Mouse (Mus musculus): ENCODE measurements around the gene S100pbp. TPM values are rescaled to one million over a fixed set of nuclear protein-coding genes. Genes with fewer than 3 reads are reported as not detected.
A peak's percentile ranks its signal among the peaks of the same experiment; 100 is the strongest.

S100pbp gene
- polyA plus RNA-seq, 1 experiment from 2014 or later, result 6.9 TPM

GRCm38 (mm10) chr4:129128582-129129338 lies 60.8 kb downstream of the S100pbp start:
- Histone ChIP-seq H3K9ac (ENCODE audit: low read depth, low read length) (no peak overlapping the region), H3K4me1 (replicated peaks; ENCODE audit: control insufficient read depth, insufficient read depth, low read length) (peaks cover 4% of the 10 kb centered on the region), H3K9me3 (ENCODE audit: control insufficient read depth) (no peaks in the 10 kb centered on the region), H3K4me3 (ENCODE audit: low read depth, low read length) (no peak overlapping the region), H3K27ac (ENCODE audit: low read depth, low read length) (no peak overlapping the region), H3K4me2 (replicated peaks; ENCODE audit: low read depth) (0 out of 2 replicates have a peak overlapping the region, but pooled peaks have one; percentile 55), H3K27me3 (replicated peaks; ENCODE audit: control insufficient read depth, insufficient read depth, low read length) (peaks cover 4% of the 10 kb centered on the region; the same call in 1 of the 2 replicates), H3K36me3 (ENCODE audit: control insufficient read depth, insufficient read depth) (no peaks in the 10 kb centered on the region)
- 52% methylated on average over 13 of the region's 13 CpGs for WGBS
- 0 out of 2 replicates have a peak, but pooled peaks have one; percentile 23 for ATAC-seq
- no peak for TF ChIP-seq CTCF (IDR thresholded peaks at IDR 0.05; ENCODE audit: low read depth)

- ATAC-seq, result no peak
- 10% methylated on average over 19 of the region's 19 CpGs for WGBS
- peaks cover 25% of the 10 kb centered on the region for H3K27me3 ChIP-seq (replicated peaks; ENCODE audit: control insufficient read depth, insufficient read depth, low read length)
- 0 out of 2 replicates have a peak overlapping the region, but pooled peaks have one; percentile 5 for H3K4me3 ChIP-seq (ENCODE audit: low read depth, low read length)
- H3K9me3 ChIP-seq (ENCODE audit: control insufficient read depth), result no peaks in the 10 kb centered on the region
- H3K4me2 ChIP-seq (replicated peaks; ENCODE audit: low read depth), result peak overlapping the region; percentile 50
- no peak for TF ChIP-seq CTCF (IDR thresholded peaks at IDR 0.05; ENCODE audit: low read depth)
- no peak overlapping the region for H3K9ac ChIP-seq (ENCODE audit: low read depth, low read length)
- H3K27ac ChIP-seq (ENCODE audit: low read depth, low read length), result no peak overlapping the region
- no peaks in the 10 kb centered on the region for H3K36me3 ChIP-seq (ENCODE audit: control insufficient read depth, insufficient read depth)
- H3K4me1 ChIP-seq (replicated peaks; ENCODE audit: control insufficient read depth, insufficient read depth, low read length), result peaks cover 4% of the 10 kb centered on the region
Measured at GRCm38 (mm10) chr4:129125736-129126451, 63.6 kb downstream of the S100pbp start.

GRCm38 (mm10) chr4:129124652-129125146 lies 64.8 kb downstream of the S100pbp start:
- no peak for ATAC-seq
- WGBS, result 4% methylated on average over 13 of the region's 13 CpGs
- Histone ChIP-seq H3K4me2 (replicated peaks; ENCODE audit: low read depth) (0 out of 2 replicates have a peak overlapping the region, but pooled peaks have one; percentile 7), H3K4me1 (replicated peaks; ENCODE audit: control insufficient read depth, insufficient read depth, low read length) (peaks cover 4% of the 10 kb centered on the region; the same call in 1 of the 2 replicates), H3K9ac (ENCODE audit: low read depth, low read length) (no peak overlapping the region), H3K27me3 (replicated peaks; ENCODE audit: control insufficient read depth, insufficient read depth, low read length) (peaks cover 36% of the 10 kb centered on the region), H3K27ac (ENCODE audit: low read depth, low read length) (no peak overlapping the region), H3K36me3 (ENCODE audit: control insufficient read depth, insufficient read depth) (no peaks in the 10 kb centered on the region), H3K4me3 (ENCODE audit: low read depth, low read length) (no peak overlapping the region), H3K9me3 (ENCODE audit: control insufficient read depth) (no peaks in the 10 kb centered on the region)
- no peak for TF ChIP-seq CTCF (IDR thresholded peaks at IDR 0.05; ENCODE audit: low read depth)

- no peaks in the 10 kb centered on the region for H3K36me3 ChIP-seq (ENCODE audit: control insufficient read depth, insufficient read depth)
- H3K4me2 ChIP-seq (replicated peaks; ENCODE audit: low read depth), result no peak overlapping the region
- peaks cover 36% of the 10 kb centered on the region for H3K27me3 ChIP-seq (replicated peaks; ENCODE audit: control insufficient read depth, insufficient read depth, low read length)
- ATAC-seq, result no peak
- 23% methylated on average over 8 of the region's 8 CpGs for WGBS
- H3K4me3 ChIP-seq (ENCODE audit: low read depth, low read length), result no peak overlapping the region
- TF ChIP-seq CTCF (IDR thresholded peaks at IDR 0.05; ENCODE audit: low read depth), result no peak
- H3K9ac ChIP-seq (ENCODE audit: low read depth, low read length), result no peak overlapping the region
- no peak overlapping the region for H3K27ac ChIP-seq (ENCODE audit: low read depth, low read length)
- H3K4me1 ChIP-seq (replicated peaks; ENCODE audit: control insufficient read depth, insufficient read depth, low read length), result peaks cover 4% of the 10 kb centered on the region; the same call in 1 of the 2 replicates
- no peaks in the 10 kb centered on the region for H3K9me3 ChIP-seq (ENCODE audit: control insufficient read depth)
Measured at GRCm38 (mm10) chr4:129122719-129123118, 66.8 kb downstream of the S100pbp start.

GRCm38 (mm10) chr4:129122107-129122506 lies 67.4 kb downstream of the S100pbp start:
- H3K36me3 ChIP-seq (ENCODE audit: control insufficient read depth, insufficient read depth), result no peaks in the 10 kb centered on the region
- H3K4me1 ChIP-seq (replicated peaks; ENCODE audit: control insufficient read depth, insufficient read depth, low read length), result peaks cover 4% of the 10 kb centered on the region; the same call in 1 of the 2 replicates
- no peaks in the 10 kb centered on the region for H3K9me3 ChIP-seq (ENCODE audit: control insufficient read depth)
- H3K4me2 ChIP-seq (replicated peaks; ENCODE audit: low read depth), result no peak overlapping the region
- no peak overlapping the region for H3K27ac ChIP-seq (ENCODE audit: low read depth, low read length)
- 29% methylated on average over 9 of the region's 9 CpGs for WGBS
- ATAC-seq, result no peak
- H3K9ac ChIP-seq (ENCODE audit: low read depth, low read length), result no peak overlapping the region
- H3K27me3 ChIP-seq (replicated peaks; ENCODE audit: control insufficient read depth, insufficient read depth, low read length), result peaks cover 36% of the 10 kb centered on the region
- TF ChIP-seq CTCF (IDR thresholded peaks at IDR 0.05; ENCODE audit: low read depth), result no peak
- H3K4me3 ChIP-seq (ENCODE audit: low read depth, low read length), result no peak overlapping the region

GRCm38 (mm10) chr4:129121569-129122086 lies 67.9 kb downstream of the S100pbp start, which contains the start of gene Hpca:
Gene Hpca, minus strand, starts transcription at chr4:129122036.
- 3% methylated on average over 17 of the region's 17 CpGs for WGBS
- H3K4me2 ChIP-seq (replicated peaks; ENCODE audit: low read depth), result peak within 1 kb of the TSS; percentile 76
- H3K9ac ChIP-seq (ENCODE audit: low read depth, low read length), result no peak within 1 kb of the TSS
- TF ChIP-seq CTCF (IDR thresholded peaks at IDR 0.05; ENCODE audit: low read depth), result no peak
- no peaks in the 10 kb centered on the region for H3K36me3 ChIP-seq (ENCODE audit: control insufficient read depth, insufficient read depth)
- no peak within 1 kb of the TSS for H3K27ac ChIP-seq (ENCODE audit: low read depth, low read length)
- no peak for ATAC-seq
- H3K27me3 ChIP-seq (replicated peaks; ENCODE audit: control insufficient read depth, insufficient read depth, low read length), result peaks cover 36% of the 10 kb centered on the region
- no peaks in the 10 kb centered on the region for H3K9me3 ChIP-seq (ENCODE audit: control insufficient read depth)
- H3K4me3 ChIP-seq (ENCODE audit: low read depth, low read length), result peak within 1 kb of the TSS; percentile 36
- peaks cover 4% of the 10 kb centered on the region; the same call in 1 of the 2 replicates for H3K4me1 ChIP-seq (replicated peaks; ENCODE audit: control insufficient read depth, insufficient read depth, low read length)

All from intestine, postnatal 0 days (tissue).